Mouse (Mus musculus): Measurements from ENCODE around the gene Ddx49.

GRCm38 (mm10) chr8:70331526-70331925 lies 29.2 kb upstream of the Ddx49 start:
- TF ChIP-seq CTCF (IDR thresholded peaks at IDR 0.05; ENCODE audit: insufficient read depth, low read depth, low read length) (no peak), POLR2A (IDR thresholded peaks at IDR 0.05; ENCODE audit: insufficient read depth, low read depth, low read length) (no peak)

Measured in olfactory bulb, adult 2 months (tissue).